Mouse (Mus musculus): ENCODE results near the gene Rnf182.

The Rnf182 gene

DNA sequence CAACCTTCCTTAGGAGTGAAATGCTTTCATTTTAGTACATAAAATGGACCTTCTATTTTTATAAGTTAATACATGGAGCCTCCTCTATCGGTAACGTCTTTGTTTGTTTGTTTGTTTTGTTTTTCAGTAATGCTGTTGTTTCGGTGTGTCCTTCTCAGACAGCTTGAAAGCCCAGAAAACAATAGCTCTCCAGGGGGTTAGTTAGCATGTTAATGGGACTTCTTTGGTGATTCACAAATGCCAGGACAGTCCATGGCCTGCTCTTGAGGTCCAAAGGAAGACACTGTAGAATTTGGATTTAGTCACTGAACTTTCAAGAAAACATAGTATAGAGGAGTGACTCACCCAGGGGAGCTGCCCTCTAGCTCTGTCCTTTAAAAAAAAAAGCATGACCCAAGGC, 843 bp upstream of the Rnf182 start:
- DNase-seq, result no peak

DNA sequence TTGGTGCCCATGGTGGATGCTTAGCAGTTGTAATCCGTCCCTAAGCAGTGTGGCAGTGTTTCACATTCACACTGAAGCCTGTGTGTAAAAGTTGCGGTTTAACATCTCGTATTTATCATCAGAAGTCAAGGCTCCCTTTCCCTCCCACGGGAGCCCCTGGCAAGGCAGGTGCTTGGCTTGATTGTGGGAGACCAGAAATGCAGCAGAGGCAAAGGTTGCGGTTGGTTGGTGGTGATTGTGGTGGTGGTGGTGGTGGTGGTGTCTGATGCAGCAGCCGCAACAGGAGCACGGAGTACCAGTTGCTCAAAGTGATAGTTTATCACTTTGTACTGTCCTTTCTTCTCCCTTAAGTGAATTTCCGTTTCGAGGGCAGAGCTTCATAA, 325 bp upstream of the Rnf182 start:
- no peak for DNase-seq

DNA sequence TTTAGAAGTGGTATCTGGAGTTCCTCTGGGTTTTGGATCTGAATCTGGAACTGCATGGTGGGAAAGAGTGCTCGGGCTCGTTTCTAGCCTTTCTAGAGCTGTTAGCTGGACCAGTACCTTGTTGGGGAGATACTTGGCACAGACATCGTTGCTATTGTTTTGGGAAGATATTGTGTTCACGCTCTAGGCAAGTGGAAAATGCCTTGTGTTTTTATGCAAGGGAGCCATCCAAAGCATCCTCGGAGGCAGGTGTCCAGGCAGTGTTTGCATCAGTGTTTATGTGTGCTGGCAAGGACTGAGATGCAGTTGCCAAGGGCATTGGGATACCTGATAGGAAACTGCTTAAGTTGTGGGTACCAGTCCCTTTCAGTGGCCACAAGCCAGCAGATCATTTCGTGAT, 1.0 kb downstream of the Rnf182 start:
- DNase-seq, result peak; percentile 33 to 58

DNA sequence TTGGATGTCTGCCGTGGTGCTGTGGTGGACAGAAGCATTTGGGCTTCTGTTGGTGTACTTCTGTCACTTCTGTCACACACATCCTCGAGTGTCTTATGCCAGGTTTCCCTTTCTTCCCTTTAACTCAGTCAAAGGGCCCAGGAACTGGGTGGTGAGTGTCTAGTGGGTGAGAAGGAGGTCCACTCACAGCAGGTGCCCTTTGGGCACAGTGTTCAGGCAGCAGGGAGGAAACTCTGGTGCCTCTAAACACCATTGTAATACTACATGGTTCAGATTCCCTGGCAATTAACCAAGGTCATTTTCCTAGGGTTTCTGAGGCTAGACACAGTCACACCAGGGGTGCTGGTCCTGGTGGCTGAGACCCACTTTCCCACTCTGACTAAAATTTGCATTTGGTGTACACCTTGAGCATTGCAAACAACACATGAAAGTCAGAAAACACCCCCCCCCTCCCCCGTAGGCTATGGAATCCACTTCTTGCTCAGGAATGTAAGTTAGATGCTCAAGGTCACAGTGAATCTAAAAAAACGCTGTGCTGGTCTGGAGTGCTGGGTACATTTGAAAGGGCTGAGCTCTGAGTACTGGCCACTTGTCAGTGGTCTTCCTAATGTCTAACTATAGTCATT, 4.2 kb downstream of the Rnf182 start:
- DNase-seq, result no peak

DNA sequence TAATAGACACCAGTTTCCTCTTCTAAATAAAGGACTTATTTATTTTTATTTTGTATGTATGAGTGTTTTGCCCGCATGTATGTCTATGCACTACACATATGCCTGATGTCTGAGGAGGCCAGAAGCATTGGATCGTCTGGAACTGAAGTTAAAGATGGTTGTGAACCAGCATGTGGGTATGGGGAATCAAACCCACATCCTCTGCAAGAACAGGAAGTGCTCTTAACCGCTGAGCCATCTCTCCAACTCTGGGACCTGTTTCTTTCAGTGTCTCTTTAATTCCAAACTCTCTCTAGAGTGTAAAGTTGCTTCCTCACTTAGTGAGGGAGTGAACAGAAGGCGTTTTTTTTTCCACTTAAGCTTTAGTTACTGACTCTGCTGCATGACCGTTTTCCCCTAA, 12.4 kb downstream of the Rnf182 start:
- DNase-seq, result no peak

DNA sequence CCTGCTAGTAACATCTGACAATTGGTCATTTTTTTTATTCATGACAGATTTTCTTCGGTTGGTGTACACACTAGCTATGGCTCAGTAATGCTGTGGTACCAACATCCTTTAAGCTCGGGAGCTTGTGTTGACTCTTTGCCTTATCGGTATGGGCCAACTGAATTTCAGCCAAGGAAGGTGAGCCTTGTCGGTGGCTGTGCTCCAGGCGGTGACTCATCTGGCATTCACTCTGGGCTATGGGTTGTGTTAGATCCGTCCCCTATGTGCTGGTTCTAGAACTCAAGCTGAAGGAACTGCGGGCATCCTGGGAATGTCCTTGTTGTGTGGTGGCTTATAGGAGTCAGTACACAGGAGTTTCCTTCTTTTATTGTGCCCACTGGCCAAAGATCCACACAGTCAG, 14.3 kb downstream of the Rnf182 start:
- DNase-seq, result peak; percentile 91 to 95

DNA sequence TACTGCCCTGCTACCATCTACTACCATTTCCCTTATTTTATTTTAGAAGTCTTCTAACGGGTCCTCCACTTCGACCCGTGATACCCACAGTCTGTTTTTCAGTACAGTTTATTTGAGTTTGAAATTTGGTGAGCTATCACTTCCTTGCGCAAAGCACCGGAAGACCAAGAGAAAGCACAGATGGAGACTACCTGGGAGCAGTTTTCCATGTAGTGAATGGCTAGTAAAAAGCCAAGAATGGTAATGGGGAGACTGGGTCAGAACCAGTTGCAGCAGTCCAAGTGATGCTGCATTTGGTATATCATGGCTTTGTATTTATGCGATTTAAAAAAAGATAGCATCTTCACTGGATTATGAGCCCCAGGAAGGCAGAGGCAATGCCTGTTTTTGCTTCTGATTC, 15.8 kb downstream of the Rnf182 start:
- DNase-seq, result no peak

DNA sequence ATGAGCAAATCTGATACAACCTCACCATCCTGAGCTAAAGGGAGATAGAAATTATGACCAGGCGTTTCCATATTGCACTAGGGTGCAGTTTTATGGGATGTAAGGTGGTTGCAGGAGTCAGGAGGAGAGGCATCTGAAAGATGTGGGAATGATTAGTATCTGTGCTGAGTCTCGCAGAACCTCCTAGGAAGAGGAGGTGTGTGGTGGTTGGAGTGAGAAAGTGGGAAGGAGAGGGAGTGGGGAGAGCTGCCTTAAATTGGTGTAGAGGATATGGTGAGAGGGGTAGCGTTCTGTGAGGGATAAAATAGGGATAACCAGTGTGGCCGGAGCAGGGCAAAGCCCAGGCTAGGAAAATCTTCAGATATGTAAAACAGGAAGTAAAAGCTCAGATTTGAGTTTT, 17.5 kb downstream of the Rnf182 start:
- no peak for DNase-seq

DNA sequence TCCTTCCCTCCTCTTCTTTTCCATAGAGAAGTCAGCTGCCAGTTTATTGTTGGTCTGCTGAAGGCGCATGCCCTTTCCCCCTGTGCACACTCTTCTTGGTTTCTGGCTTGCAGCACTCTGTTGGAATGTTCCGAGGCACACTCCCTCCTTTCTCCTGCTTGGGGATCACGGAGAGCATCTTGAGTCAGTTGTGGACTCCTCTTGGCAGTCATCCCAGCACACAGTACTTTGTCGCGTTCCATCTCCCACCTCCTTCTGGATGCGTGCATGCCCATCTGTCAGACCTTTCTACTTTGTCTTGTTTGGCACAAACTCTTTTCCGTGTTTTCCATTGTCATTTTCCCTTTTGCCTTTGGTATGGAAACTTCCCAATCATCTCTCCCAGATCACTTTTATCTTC, 22.2 kb downstream of the Rnf182 start:
- peak; percentile 46 to 64 for DNase-seq

DNA sequence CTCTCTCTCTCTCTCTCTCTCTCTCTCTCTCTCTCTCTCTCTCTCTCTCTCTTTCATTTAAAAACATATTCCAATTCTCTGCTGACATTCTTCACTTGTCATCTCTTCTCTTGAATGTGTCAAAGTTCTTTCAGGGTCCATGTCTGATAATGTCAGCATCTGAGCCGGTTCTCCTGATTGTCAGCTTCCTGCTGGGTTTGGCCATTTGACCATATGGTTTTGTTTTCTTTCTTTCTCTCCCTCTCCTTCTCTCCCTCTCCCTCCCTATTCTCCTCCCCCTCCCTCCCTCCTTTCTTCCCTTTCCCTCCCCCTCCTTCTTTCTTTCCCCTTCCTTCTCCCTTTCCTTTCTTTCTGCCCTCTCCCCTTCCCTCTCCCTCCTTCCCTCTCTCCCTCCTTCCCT, 29.5 kb downstream of the Rnf182 start:
- DNase-seq, result no peak

DNA sequence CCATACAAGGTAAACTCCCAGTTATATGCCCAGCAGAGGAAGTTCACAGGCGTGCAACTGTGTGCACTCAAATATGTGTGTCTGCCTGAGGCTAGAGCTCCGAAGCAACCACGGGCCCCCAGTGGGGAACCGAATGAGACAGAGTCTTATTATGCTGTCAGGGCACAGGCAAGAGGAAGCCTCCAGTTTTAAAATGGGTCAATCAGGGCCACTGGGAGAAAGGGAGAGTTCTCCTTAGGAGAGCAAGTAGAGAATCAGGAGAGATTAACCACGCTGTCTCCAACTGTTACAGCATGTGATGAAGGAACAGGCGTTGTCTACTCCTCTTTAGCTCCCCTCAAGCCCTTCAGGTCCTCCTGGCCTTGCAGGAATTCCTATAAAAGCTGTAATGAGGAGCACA, 33.0 kb downstream of the Rnf182 start:
- DNase-seq, result peak in 1 of 2 experiments; percentile 25

DNA sequence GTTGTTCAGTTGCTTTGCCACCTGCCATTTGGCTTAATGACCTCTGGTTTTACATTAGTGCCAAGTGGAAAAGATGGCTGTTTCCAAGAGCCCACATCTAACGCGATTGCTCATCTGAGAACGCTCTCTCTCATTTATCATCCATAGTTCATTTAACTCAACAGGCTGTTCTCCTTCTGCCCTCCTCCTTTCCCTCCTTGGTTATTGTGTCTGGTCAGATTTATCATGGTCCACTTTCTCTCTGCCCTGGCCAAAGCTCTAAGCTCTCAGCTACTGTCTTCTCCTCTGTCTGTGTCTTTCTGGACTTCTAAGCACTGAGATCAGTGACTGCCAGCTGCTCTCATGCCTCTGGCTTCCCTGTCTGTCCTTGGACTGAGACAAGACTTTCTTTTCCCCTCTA, 35.8 kb downstream of the Rnf182 start:
- DNase-seq, result peak in 1 of 2 experiments; percentile 17

DNA sequence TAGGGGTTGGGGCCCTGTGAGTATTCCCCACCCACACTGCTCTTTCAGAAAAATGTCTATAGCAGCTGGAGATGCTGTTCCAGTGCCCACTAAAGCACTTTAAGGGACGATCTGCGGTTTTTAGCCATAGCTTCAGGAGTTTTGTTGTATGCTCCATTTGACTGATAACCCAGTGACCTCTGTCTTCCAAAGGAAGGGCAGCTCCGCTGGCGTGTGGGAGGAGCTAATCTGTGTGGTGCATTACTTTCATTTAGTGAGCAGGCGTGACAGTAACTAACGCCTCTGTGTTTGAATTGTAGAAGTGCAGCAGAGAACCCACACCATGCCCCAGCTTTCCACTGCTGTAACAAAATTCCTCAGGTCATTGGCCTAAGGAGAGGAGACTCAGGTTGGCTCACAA, 38.6 kb downstream of the Rnf182 start:
- no peak for DNase-seq

DNA sequence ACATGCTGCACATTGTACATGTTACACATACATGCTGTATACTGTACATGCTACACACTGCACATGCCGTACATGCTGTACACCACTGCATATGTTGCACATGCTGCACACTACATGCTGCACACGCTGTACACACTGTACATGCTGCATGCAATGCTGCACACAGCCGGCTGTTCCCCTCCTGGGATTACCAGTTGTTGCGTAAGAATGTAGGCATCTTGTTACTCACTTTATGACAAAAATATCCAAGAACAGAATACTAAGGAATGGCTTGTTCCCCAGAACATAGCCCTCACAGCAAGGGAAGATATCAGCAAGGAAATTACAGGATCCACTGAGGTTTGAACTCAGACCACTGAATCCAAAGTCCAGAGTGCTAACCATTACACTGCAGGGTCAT, 47.7 kb downstream of the Rnf182 start:
- DNase-seq, result no peak

DNA sequence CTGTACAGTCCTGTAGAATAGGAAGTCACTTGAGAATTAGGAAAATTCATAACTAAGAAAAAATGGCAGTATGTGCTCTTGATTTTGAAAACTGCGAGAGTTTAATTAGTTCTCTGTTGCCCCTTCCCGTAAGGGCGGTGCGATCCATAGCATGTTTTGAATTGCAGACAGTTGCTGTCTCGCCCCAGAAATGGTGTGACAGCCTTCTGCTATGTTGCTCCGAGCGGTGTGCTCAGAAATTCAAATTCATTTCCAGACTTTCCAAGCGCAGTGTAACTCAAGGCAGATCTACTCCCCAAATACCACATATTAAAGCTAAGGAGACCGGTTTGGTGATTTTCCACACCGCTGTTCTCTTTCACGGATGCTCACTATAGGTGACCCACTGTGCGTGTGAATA, 50.6 kb downstream of the Rnf182 start:
- no peak for DNase-seq

DNA sequence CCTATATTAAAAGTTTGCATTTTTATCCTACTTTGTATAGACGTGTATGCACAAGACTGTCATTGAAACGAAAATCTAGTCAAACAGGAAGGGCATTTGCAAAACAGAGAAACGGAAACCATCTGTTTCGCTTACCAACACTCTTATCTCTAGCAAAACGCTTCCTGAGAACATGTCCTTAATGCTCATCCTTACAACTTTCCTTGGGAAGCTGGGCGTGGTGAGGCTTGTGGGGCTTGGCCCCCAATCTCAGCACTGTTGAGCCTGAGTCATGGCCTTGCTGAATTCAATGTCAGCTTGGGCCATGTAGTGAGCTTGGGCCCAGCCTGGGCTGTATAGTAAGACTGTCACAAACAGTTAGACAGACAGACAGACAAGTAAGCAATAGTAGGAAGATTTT, 51.4 kb downstream of the Rnf182 start:
- DNase-seq, result no peak

DNA sequence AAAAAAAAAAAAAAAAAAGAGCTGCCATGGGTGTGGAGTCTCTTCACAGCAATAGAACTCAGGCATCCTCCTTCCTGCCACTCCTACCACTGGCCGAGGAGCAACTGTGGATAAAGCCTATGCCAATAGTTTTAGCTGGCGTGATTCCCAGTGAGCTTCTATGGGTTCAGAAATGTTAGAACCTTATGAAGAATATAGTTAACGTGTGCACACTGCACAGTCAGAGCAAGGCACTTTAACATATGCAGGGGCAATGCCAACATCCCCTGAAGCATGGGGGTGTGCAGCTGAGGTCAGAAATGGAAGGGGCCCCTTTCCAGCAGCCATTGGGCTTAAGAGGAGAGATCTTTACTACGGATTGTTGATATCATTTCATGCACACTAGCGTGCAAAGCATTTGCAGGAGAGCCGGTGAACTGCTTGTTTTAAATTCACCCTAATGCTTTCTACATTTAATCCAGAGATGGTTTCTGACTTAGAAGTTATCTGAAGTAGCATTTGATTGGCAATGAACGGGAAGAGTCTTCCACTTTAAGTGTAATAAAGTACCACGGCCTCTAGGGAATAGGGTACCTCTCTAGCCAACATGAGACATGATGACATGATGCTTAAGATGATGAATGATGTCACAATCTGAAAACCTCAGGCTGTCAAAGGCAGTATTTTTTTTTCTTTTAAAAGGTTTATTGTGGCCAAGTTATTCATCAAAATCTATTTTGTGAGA, 61.8 kb downstream of the Rnf182 start:
- DNase-seq, result no peak

DNA sequence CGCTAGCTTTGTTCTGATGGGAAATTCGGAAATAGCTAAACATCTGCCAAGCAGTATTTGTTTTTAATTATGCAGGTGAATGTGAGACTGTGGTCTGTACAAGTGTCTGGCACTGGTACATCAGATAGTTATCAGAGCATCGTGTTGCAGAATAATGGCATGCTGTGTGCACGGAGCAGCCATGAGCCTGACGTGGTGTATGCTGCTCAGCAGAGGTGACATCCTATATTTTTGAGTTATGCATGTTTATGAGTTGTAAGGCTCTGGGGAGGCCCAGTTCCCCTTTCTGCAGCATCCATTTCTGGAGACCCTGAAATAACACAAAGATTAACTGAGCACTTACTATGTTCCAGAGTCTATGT, 62.4 kb downstream of the Rnf182 start:
- DNase-seq, result no peak

DNA sequence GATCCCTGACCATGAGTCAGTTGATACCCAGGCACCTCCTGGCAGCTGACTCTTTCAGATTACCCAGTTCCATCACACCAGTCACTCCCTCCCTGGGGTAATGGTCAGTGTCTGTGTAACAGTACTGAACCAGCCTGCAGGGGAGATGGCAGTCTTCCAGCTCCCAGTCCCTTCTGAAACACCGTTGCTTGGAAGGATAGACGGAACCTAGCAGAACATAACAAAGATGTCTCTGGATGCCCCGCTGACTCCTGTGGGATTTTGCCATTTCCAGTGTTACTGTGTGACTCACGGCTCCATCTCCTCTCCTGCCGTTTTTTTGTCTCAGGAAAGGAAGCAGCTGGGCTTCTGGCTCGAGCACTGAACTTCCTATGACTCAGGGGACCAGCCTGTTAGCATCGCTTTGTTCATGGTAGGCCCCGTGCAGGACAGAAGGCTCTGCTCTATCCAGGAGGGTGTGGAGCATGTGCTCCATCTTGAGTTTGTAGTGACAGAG, 69.0 kb downstream of the Rnf182 start:
- peak; percentile 82 for DNase-seq

DNA sequence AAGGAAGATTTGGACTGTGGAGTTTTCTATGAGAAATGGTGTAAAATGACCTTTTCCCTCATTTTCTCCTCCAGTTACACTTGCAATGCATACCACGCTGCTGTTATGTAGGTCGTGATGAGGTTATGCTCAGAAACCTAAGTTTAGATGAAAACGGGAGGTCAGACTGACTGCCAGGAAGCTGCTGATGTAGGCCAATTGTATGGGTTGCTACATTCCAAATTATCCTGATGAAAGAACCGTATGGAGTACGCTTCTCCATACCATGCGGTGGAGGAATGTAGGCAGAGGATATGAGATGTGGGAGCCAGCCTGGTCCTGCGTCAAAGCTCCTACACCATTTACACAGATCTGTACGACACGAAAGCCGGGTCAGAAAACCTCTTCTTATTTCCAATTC, 72.6 kb downstream of the Rnf182 start:
- no peak for DNase-seq

DNA sequence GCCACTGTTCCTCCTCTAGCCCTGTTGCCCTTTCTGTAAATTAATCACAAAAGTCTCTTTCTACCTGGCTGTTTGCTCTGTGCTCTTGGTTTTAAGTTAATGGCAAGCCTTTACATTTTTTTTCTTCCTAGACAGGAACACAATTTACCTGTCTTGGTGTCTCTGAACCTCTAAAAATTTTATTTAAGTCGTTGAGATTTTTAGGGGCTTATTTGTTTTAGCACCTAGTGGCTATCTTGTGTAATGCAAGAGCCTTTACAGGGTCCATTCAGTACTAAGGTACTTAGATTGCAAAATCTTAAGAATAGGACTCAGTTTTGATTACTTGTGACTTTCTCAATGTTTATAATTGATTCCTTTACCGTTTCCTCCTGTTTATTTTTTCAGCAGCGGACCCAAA, 76.2 kb downstream of the Rnf182 start:
- DNase-seq, result no peak

DNA sequence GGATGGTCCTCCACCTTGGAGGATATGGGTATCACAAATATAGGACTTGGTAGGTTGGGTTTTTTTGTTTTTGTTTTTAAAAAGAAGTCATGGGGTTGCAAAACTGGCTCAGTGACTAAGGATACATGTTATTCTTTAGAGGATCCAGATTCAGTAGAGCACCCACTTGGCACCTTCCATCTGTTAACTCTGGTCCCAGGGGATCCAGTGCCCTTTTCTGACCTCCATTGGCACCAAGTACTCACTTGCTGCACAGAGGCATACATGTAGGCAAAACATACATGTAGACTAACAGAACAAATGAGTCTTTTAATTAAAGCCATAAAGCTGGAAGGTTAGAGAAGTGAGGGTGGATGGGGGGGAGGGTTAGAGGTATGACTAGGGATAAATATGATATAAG, 80.0 kb downstream of the Rnf182 start:
- no peak for DNase-seq

DNA sequence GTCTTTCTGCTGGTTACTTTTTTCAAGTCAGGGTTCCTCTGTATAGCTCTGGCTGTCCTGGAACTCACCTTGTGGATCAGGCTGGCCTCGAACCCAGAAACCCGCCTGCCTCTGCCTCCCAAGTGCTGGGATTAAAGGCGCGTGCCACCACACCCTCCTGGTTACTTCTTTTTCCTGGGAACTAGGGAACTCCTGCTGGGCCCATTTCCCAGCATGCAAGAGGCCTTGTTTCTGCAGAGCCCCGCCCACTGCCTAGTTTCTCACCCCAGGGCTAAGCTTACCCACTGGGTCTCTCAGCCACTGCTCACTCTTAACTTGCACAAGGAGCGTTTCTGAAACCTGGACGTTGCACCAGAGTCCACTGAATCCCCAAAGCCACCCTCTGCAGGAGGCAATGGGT, 80.5 kb downstream of the Rnf182 start:
- DNase-seq, result no peak

DNA sequence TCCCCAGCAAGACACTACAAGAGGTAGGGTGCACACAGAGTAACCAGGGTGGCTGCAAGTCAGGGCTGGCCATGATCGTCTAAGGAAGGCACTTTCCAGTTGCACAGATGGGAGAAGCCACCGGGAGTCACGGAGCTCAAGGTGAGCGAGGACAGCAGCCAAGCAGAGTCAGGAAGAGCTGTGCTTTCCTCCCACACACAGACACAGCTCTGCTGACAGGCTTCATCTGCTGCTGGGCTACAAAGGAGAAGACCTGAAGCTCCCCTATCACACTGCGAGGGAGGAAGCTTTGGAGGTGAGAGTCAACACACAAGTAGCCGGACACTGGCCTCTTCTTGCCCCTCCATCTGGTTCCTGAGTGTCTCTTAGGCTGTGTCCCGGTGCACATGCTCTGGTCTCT, 83.0 kb downstream of the Rnf182 start:
- DNase-seq, result peak; percentile 63 to 78

DNA sequence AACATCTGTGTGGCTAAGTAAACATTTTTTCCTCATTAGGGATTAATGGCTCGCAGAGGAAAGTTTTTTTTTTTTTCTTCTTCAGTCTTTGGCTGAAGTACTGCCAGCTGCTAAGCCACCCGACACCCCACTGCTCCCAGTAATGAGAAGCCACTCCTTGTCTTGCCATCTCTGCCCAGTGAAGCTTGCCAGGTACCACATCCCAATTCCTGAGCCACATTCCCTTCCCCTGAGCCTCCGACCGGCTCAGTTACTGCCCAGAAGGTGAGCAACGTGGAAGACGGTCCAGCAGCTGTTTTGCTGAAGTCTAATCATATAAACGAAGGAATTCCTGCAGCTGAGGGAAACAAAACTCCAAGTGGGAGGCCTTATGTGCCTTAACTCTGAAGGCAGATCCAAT, 88.0 kb downstream of the Rnf182 start:
- DNase-seq, result no peak

Measured in cerebellum, postnatal 14 days (tissue).